Mouse (Mus musculus) CH12.LX (cell line): ENCODE measurements at regions not wholly inside any gene's neighbourhood (a gene's known extent, or its start where the extent isn't known, plus 50 kb on each side); places are given as distances from the start of the nearest gene placed in this dataset.

Source experiments
- DNase-seq: peaks from one replicate; pipeline ENCODE4 v3.0.0-alpha.2; 2013; ENCODE audit errors: extremely low read depth
- H3K27ac ChIP-seq: 2 replicates; pipeline ENCODE4 v1.5.1; 2012; ENCODE audit warnings: low read depth, mild to moderate bottlenecking, control low read depth, moderate library complexity; ENCODE audit not compliant: insufficient read depth
- H3K27me3 ChIP-seq: replicated peaks from 2 replicates; pipeline ENCODE3; 2012; ENCODE audit warnings: inconsistent platforms
- H3K36me3 ChIP-seq, 2 experiments: replicated peaks in 1 of 2; 2 replicates each; pipeline versions ENCODE3 to v1.6.1; 2012; ENCODE audit warnings: inconsistent platforms in 1 of 2, low read length in 1 of 2, mild to moderate bottlenecking in 1 of 2, mixed read lengths in 1 of 2, moderate library complexity in 1 of 2; ENCODE audit not compliant: control insufficient read depth in 1 of 2, insufficient read depth in 1 of 2
- H3K4me1 ChIP-seq, 2 experiments: 2 replicates each; pipeline ENCODE4 v1.6.1; 2012; ENCODE audit warnings: inconsistent platforms in 1 of 2, moderate library complexity in 1 of 2; ENCODE audit not compliant: insufficient read depth in 2 of 2, control insufficient read depth in 1 of 2
- H3K4me2 ChIP-seq: 2 replicates; pipeline ENCODE4 v1.6.1; 2012; ENCODE audit warnings: low read depth, mild to moderate bottlenecking, control low read depth; ENCODE audit not compliant: poor library complexity, insufficient read depth, severe bottlenecking
- H3K4me3 ChIP-seq, 3 experiments: fragments of 150-350 bp in 1 of 3; sonication (generic) in 1 of 3; replicated peaks in 1 of 3; 2 replicates each; pipeline versions ENCODE3 to v1.5.1; 2011 to 2012; ENCODE audit warnings: low read depth in 2 of 3, low read length in 2 of 3, mild to moderate bottlenecking in 2 of 3, moderate library complexity in 2 of 3, control low read depth in 1 of 3, improper control_type of control experiment in 1 of 3, inconsistent platforms in 1 of 3, mixed read lengths in 1 of 3; ENCODE audit not compliant: poor library complexity in 1 of 3
- H3K79me2 ChIP-seq: replicated peaks from 2 replicates; pipeline ENCODE4 v1.6.1; 2012; ENCODE audit warnings: mild to moderate bottlenecking, moderate library complexity; ENCODE audit not compliant: control insufficient read depth, poor library complexity, insufficient read depth, severe bottlenecking; ENCODE audit errors: extremely low read depth
- H3K9ac ChIP-seq: 2 replicates; pipeline ENCODE4 v1.6.1; 2012; ENCODE audit warnings: low read depth, mild to moderate bottlenecking, control low read depth, moderate library complexity; ENCODE audit not compliant: insufficient read depth
- H3K9me3 ChIP-seq: replicated peaks from 2 replicates; pipeline ENCODE3; 2012; ENCODE audit warnings: low read length, inconsistent platforms, mixed read lengths
- CHD1 ChIP-seq: IDR thresholded peaks from 2 replicates; pipeline ENCODE4 v1.6.1; 2012; ENCODE audit warnings: low read depth, low read length, improper control_type of control experiment, inconsistent platforms
- CHD2 ChIP-seq: IDR thresholded peaks from 2 replicates; pipeline ENCODE4 v1.6.1; 2011; ENCODE audit warnings: low read length, improper control_type of control experiment
- ELF1 ChIP-seq: IDR thresholded peaks from 2 replicates; pipeline ENCODE4 v1.6.1; 2014; ENCODE audit warnings: low read depth, mild to moderate bottlenecking, inconsistent platforms, low read length, improper control_type of control experiment
- HCFC1 ChIP-seq: IDR thresholded peaks from 2 replicates; pipeline ENCODE4 v1.6.1; 2012; ENCODE audit warnings: low read depth, mild to moderate bottlenecking, inconsistent platforms, low read length, improper control_type of control experiment
- KAT2A ChIP-seq: IDR thresholded peaks from 2 replicates; pipeline ENCODE4 v1.6.1; 2012; ENCODE audit warnings: low read length, improper control_type of control experiment, inconsistent platforms; ENCODE audit not compliant: insufficient replicate concordance
- MAFK ChIP-seq: IDR thresholded peaks from 2 replicates; pipeline ENCODE4 v1.6.1; 2011; ENCODE audit warnings: low read length, improper control_type of control experiment; ENCODE audit not compliant: insufficient replicate concordance
- MAZ ChIP-seq: IDR thresholded peaks from 2 replicates; pipeline ENCODE4 v1.6.1; 2012; ENCODE audit warnings: low read depth, mild to moderate bottlenecking, inconsistent platforms, low read length, improper control_type of control experiment, moderate library complexity
- MEF2A ChIP-seq: IDR thresholded peaks from 2 replicates; pipeline ENCODE4 v1.6.1; 2014; ENCODE audit warnings: low read depth, mild to moderate bottlenecking, inconsistent platforms, low read length, improper control_type of control experiment, borderline replicate concordance
- MXI1 ChIP-seq: IDR thresholded peaks from 2 replicates; pipeline ENCODE4 v1.6.1; 2011; ENCODE audit warnings: mild to moderate bottlenecking, low read depth, low read length, improper control_type of control experiment
- MYC ChIP-seq: IDR thresholded peaks from 2 replicates; pipeline ENCODE4 v1.6.1; 2011; ENCODE audit warnings: low read depth, mild to moderate bottlenecking, improper control_type of control experiment, low read length
- POLR2AphosphoS2 ChIP-seq: IDR thresholded peaks from 2 replicates; pipeline ENCODE4 v1.6.1; 2011; ENCODE audit warnings: low read depth, low read length, improper control_type of control experiment
- RAD21 ChIP-seq: IDR thresholded peaks from 2 replicates; pipeline ENCODE4 v1.6.1; 2011; ENCODE audit warnings: low read depth, mild to moderate bottlenecking, low read length, improper control_type of control experiment, moderate library complexity
- RCOR1 ChIP-seq: conservative IDR thresholded peaks from 2 replicates; pipeline ENCODE4 v1.6.1; 2012; ENCODE audit warnings: low read depth, mild to moderate bottlenecking, inconsistent platforms, low read length, improper control_type of control experiment
- SMC3 ChIP-seq: IDR thresholded peaks from 2 replicates; pipeline ENCODE4 v1.6.1; 2011; ENCODE audit warnings: low read depth, low read length, improper control_type of control experiment
- USF1 ChIP-seq: IDR thresholded peaks from 2 replicates; pipeline ENCODE4 v1.6.1; 2014; ENCODE audit warnings: low read depth, mild to moderate bottlenecking, inconsistent platforms, low read length, improper control_type of control experiment
- USF2 ChIP-seq: conservative IDR thresholded peaks from 2 replicates; pipeline ENCODE4 v1.6.1; 2011; ENCODE audit warnings: low read depth, low read length, improper control_type of control experiment
- ZC3H11A ChIP-seq: IDR thresholded peaks from 2 replicates; pipeline ENCODE4 v1.6.1; 2012; ENCODE audit warnings: low read depth, mild to moderate bottlenecking, inconsistent platforms, low read length, improper control_type of control experiment
- ZKSCAN1 ChIP-seq: IDR thresholded peaks from 2 replicates; pipeline ENCODE4 v1.6.1; 2012; ENCODE audit warnings: low read depth, inconsistent platforms, low read length, improper control_type of control experiment, borderline replicate concordance
- dilution Hi-C: fragments of 300-500 bp; cut with MboI; formaldehyde crosslinking; loops from 2 replicates; pipeline ENCODE4 v1.14.3; 2020; ENCODE audit warnings: low sequenced_read_pairs; ENCODE audit not compliant: extremely low pct_unique_long_range_greater_than_20kb, extremely low pct_ligation_motif_present
- in situ Hi-C: fragments of 300-500 bp; cut with MboI; formaldehyde crosslinking; loops from 3 replicates; pipeline ENCODE4 v1.14.3; 2019; ENCODE audit warnings: low sequenced_read_pairs, low pct_ligation_motif_present, low pct_unique_long_range_greater_than_20kb, mixed read lengths

DNA sequence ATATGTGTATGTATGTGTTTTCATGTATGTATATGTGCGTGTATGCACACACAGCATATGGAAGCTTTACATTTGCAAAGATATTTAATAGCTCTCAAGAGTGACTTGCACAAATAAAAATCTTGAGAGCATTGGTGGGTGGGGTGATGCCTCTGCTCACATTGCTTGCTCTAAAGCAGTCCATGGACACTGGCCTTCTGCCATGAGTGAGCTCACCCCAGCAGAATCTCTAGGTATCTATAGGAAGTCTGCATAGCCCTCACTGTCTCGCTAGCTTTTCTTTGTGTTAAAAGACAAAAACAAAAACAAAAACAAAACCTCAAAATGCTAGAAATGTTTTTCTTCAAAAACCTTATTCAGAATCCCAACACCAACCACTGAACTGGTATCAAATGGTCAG, 87.8 kb upstream of the Cabcoco1 start:
- Histone ChIP-seq H3K9me3 (no peaks in the 10 kb centered on the region), H3K9ac (no peak overlapping the region), H3K27me3 (no peaks in the 10 kb centered on the region), H3K4me2 (no peak overlapping the region), H3K4me3 (no peak overlapping the region), H3K4me1 (no peaks in the 10 kb centered on the region), H3K27ac (no peak overlapping the region), H3K36me3 (no peaks in the 10 kb centered on the region), H3K79me2 (no peaks in the 10 kb centered on the region)
- dilution Hi-C loops: no loop called here
- in situ Hi-C loops: no loop called here
- TF ChIP-seq MEF2A (no peak), ZKSCAN1 (no peak), RAD21 (no peak), SMC3 (no peak), USF2 (no peak), KAT2A (no peak), POLR2AphosphoS2 (no peak), USF1 (no peak), MYC (no peak), MXI1 (no peak), HCFC1 (no peak), CHD2 (no peak), ZC3H11A (no peak), MAZ (no peak), CHD1 (no peak), ELF1 (no peak), RCOR1 (no peak)
- DNase-seq: no peak

DNA sequence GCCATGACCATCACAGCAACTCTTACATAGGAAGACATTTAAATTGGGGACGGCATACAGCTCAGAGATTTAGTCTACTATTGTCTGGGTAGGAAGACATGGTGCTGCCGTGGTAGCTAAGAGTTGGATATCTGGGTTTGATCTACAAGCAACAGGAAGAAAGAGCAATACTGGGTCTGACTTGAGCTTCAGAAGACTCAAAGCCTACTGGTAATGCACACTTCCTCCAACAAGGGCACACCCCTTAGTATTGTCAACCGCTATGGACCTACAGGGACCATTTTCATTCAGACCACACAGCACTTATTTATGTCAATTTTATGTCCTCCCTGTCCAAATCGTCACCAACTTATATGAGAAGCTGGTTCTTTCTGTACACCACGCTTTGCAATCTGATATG, 90.3 kb upstream of the Tmem26 start:
- Histone ChIP-seq H3K4me2 (no peak overlapping the region), H3K9ac (no peak overlapping the region), H3K4me3 (no peak overlapping the region), H3K27me3 (no peaks in the 10 kb centered on the region), H3K27ac (no peak overlapping the region), H3K36me3 (no peaks in the 10 kb centered on the region), H3K79me2 (no peaks in the 10 kb centered on the region), H3K9me3 (no peaks in the 10 kb centered on the region), H3K4me1 (no peaks in the 10 kb centered on the region)
- no peak for DNase-seq
- no peak for TF ChIP-seq CHD2
- no peak for TF ChIP-seq MEF2A
- TF ChIP-seq USF1: no peak
- TF ChIP-seq MAFK: no peak
- no peak for TF ChIP-seq ZC3H11A
- in situ Hi-C loops (no loop called here), dilution Hi-C loops (no loop called here)
